Mouse (Mus musculus) forebrain, embryonic 12.5 days (tissue): ENCODE measurements at regions not wholly inside any gene's neighbourhood (a gene's known extent, or its start where the extent isn't known, plus 50 kb on each side); places are given as distances from the start of the nearest gene placed in this dataset.

Experiments used
- ATAC-seq: fragments of 200-750 bp; cut with Nextera tagmentation; 2 replicates; pipeline ENCODE4 v1.8.0; 2017; ENCODE audit warnings: moderate TSS enrichment; ENCODE audit not compliant: low FRiP score
- H3K27ac ChIP-seq: fragments of 300-500 bp; sonication (generic); 2 replicates; pipeline ENCODE4 v1.5.1; 2016; ENCODE audit warnings: mild to moderate bottlenecking
- H3K27me3 ChIP-seq: fragments of 300-500 bp; sonication (generic); 2 replicates; pipeline ENCODE4 v1.6.1; 2016; ENCODE audit warnings: mild to moderate bottlenecking
- H3K36me3 ChIP-seq: fragments of 300-500 bp; sonication (generic); replicated peaks from 2 replicates; pipeline ENCODE4 v1.6.1; 2016; ENCODE audit warnings: mild to moderate bottlenecking
- H3K4me1 ChIP-seq: fragments of 300-500 bp; sonication (generic); 2 replicates; pipeline ENCODE4 v1.6.1; 2016
- H3K4me2 ChIP-seq: fragments of 300-500 bp; sonication (generic); 2 replicates; pipeline ENCODE4 v1.6.1; 2016; ENCODE audit warnings: mild to moderate bottlenecking, moderate library complexity
- H3K4me3 ChIP-seq: fragments of 300-500 bp; sonication (generic); replicated peaks from 2 replicates; pipeline ENCODE4 v1.5.1; 2016; ENCODE audit warnings: mild to moderate bottlenecking
- H3K9ac ChIP-seq: fragments of 300-500 bp; sonication (generic); 2 replicates; pipeline ENCODE4 v1.6.1; 2016; ENCODE audit warnings: mild to moderate bottlenecking
- H3K9me3 ChIP-seq: fragments of 300-500 bp; sonication (generic); 2 replicates; pipeline ENCODE4 v1.6.1; 2016
- WGBS: fragments of 180-500 bp; shearing (Covaris S2); methylation state at CpG from one replicate; pipeline ENCODE4 v1.1.7; 2016; 5-methylcytosine and 5-hydroxymethylcytosine counted together

DNA sequence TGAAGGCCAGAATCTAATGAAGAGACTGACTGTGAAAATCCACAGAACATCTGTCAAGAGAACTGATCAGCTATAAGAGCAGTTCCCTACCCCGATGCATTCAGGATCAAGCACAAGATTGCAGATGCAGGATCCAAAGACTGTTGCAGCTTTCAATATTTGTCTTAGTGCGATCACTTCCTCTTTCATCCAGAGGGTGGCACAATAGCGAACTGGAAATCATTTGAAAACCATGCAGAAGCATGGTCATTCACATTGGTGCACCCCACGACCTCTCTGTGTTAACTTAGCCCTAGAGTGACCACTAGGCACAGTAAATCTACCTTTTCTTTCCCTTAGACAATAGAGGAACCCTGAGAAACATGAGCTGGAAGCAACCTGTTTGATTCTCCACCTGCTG lies 55.8 kb upstream of the Pak3 start:
- Histone ChIP-seq H3K27ac (no peak overlapping the region), H3K36me3 (no peaks in the 10 kb centered on the region), H3K9me3 (no peaks in the 10 kb centered on the region), H3K4me3 (no peak overlapping the region), H3K9ac (no peak overlapping the region), H3K4me1 (no peaks in the 10 kb centered on the region), H3K27me3 (0 out of 2 replicates have a peak, but pooled peaks cover 4% of the 10 kb centered on the region), H3K4me2 (no peak overlapping the region)
- no peak for ATAC-seq
- WGBS = 39% methylated on average over 4 of the region's 4 CpGs

DNA sequence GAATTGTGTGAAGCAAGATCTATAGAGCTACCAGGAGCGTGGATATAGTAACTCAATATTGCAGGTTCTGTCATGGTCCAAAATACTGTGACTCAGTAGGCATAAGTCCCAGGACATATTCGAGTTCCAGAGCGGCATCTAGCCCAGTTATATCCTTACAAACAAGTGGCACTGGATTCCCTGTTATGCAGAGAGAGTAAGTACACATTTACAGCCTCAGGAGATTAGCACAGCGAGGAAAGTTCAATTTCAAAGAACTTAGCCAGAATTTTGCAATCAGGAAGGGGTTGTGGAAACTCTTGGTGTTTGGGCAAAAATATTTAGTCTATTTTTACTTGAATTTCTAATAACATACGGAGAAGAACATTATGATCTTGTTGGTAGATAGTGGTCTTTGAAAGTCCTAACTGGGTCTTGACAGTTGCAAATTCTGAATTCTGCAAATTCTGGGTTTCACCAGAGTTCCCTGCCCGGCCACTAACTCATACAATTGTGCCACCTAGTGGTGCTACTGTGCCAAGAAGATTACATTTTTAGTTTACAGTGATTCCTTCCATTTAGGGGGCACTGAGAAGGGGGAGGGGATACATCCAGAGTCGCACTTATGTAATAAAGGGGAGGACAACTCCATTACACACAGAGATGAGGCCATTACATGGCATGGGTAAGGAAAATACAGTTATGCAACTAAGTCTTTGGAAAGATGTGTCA lies 54.7 kb upstream of the Chrdl1 start:
- no peak overlapping the region for H3K27ac ChIP-seq
- H3K27me3 ChIP-seq = 0 out of 2 replicates have a peak, but pooled peaks cover 9% of the 10 kb centered on the region
- no peaks in the 10 kb centered on the region for H3K4me1 ChIP-seq
- H3K4me3 ChIP-seq = no peak overlapping the region
- 60% methylated on average over 7 of the region's 7 CpGs for WGBS
- H3K36me3 ChIP-seq = no peaks in the 10 kb centered on the region
- no peak overlapping the region for H3K9ac ChIP-seq
- H3K9me3 ChIP-seq = no peaks in the 10 kb centered on the region
- ATAC-seq = no peak
- no peak overlapping the region for H3K4me2 ChIP-seq

DNA sequence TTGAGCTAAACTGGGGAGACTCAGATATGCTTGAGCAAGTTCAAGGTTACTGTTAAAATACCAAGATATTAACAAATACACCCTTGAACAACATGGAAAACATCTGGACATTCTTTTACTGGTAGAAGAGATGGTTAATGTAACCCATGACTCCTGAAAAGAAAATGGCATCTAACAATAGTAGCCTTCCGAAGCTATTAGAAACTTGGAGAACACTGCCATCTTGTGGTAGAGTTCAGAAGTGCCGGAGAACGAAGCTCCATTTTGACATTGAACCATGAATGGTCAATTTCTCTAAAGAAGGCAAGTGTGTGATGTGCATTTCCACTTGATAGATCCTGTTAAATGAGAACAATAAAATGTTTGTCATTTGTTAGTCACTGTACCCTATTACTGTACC lies 50.5 kb upstream of the Chrdl1 start:
- Histone ChIP-seq H3K4me2 (no peak overlapping the region), H3K27me3 (peaks cover 6% of the 10 kb centered on the region; the same call in 1 of the 2 replicates), H3K4me1 (no peaks in the 10 kb centered on the region), H3K27ac (no peak overlapping the region), H3K9me3 (no peaks in the 10 kb centered on the region), H3K4me3 (no peak overlapping the region), H3K9ac (no peak overlapping the region), H3K36me3 (no peaks in the 10 kb centered on the region)
- WGBS = 9% methylated on average over 3 of the region's 3 CpGs
- peak; percentile 61; the same call in 1 of the 2 replicates for ATAC-seq
